Mouse (Mus musculus) monocyte, adult 59 days (primary cell): ENCODE results near the gene Arfip1. TPM values are rescaled to one million over a fixed set of nuclear protein-coding genes. Genes with fewer than 3 reads are reported as not detected.

Experiments used
- total RNA-seq, 2 experiments: library from RNA; stranded (reverse); gene quantifications; one replicate each; pipeline ENCODE4 v1.2.4; 2023

Arfip1 gene
- 10 to 100 TPM; 29.1 to 36.2 TPM for total RNA-seq

DNA sequence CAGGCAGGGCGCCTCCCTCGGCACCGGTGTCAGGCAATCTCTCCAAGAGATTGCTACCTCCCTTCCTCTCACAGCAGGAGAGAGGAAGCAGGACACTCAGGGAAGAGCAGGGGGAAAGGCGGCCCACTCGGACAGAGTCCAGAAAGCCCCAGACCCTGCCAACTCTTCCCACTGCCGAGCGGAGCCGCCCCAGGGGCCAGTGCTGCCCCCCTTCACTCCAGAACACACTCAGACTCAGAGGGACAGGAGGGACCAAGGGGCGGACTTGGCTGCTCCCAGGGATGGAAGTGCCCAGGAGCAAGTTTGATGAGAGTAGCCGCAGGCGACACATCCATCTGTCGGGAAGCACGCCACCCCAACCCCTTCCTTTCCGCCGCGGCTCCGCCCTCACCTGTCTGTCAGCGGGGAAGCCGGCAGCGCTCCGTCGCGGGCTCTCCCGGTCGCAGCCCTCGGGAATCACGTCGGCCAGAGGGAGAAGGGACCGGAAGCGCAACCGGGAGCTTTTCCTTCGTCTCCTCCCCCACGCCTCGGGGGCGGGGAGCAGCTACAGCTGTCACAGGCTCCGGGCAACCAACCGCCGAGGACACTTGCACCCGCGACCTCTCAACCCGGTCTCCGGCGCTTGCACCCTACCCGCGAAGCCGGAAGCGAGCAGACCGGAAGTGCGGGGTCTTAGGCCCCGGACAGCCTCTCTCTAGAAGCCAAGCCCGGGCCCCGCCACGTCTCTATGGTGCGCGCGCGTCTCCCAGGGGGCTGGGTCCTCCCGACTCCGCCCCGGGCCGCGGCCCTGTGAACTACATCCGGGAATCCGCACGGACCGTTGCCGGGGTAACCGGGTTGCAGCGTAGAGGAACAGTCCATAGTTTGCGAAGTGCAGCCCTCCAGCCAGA is at the start of gene Arfip1:
Gene Arfip1, minus strand, starts transcription at position 603 of the 890 bp plus-strand sequence.

DNA sequence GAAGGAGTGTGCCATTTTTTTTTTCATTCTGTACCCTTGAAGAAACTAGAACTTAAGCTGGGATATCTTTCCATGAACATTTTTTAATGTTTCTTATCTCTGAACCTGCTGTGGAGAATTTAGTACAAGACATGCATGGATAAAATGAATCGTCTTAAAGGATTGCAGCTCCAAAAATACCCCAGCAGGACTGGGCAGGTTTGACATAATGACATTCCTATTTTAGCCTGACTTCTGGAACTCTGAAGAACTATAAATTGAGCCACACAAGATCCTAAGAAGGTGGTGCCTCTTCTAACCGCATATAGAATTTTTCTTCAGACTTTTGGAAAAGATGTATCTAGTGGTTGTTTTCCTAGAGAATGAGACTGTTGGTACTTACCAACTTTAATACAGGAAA is 10.8 kb upstream of the Arfip1 start, which contains the start of gene Tigd4:
Gene Tigd4, plus strand, starts transcription at position 301 of the 400 bp plus-strand sequence.

DNA sequence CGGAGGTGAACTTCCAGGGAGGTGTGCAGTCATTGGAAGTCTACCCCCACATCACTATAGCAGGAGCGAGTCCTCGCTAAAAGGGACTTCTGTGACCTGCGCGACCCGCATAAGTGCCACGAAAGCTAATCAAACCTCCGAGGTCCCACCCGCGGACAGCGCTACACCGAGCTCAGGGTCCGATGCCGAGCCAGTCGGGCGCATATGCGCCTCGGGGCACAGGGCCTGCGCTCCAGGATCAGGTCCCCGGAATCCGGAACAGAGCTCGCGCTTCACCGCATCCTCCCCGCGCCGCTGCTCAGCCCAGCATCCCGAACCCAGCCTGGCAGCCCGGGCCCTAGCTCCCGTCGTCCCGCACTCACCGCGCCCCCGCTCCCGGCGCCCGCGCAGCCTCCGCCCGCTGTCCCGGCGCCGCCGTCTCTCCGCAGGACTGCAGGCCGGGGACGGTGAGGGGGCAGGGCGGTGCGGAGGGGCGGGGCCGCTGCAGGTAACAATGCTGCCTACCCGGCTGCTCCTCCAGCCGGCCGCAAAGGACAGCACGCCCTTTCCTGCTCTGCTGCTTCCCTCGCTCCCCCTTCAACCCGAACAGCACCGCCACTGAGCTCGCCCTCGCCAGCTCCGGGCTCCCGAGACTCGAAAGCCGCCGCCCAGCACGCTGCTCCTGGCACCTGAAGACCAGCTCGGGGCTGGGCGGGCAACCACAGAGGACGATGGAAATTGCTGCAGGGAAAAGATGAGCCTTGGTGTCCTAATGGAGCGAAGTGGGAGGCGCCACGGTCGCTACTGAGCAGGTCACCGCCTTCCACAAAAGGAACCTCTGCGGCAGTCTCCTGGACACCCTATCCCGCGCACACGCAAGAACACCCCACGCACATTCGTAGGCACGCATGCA is 102.2 kb downstream of the Arfip1 start, which contains the start of gene Fhdc1:
Gene Fhdc1, minus strand, starts transcription at position 424 of the 892 bp plus-strand sequence.

Other genes with a start within 250 kb of the Arfip1 start
- 1 to 10 TPM in 1 of 2 experiments, under 1 TPM in 1; 0.12 to 2.5 TPM for gene Fhdc1, start 102.2 kb downstream of the Arfip1 start, total RNA-seq
- under 1 TPM in 1 of 2 experiments, not detected in 1; 0.13 TPM for gene Tigd4, start 10.9 kb upstream of the Arfip1 start, total RNA-seq
- gene Tmem154, start 83.6 kb upstream of the Arfip1 start, total RNA-seq, result 10 to 100 TPM in 1 of 2 experiments, 1 to 10 TPM in 1; 9.8 to 18.2 TPM
- gene Fbxw7, start 232.6 kb upstream of the Arfip1 start, total RNA-seq, result 10 to 100 TPM; 21.0 to 22.7 TPM